ENCODE assay signal across 13 mouse cellular contexts in the genomic region with DNA sequence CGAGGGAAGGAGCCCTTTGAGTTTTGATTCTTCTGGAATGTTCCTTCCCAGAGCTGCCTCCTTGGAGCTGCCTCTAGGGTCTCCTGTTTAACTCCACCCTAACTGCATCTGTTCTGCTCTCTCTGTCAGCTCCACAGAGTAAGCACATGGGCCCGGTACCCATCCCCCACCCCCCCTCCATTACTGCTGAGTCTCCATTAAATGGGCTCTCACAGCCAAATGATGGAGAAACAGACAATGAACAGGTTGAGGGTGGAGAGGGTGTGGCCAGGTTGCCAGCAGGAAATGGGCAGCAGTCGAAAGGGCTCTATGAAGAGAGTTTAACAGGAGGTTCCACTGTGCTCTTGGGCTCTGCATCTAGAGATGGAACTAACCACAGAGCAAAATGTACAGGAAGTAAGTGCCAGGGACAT. TPM values are rescaled to one million over a fixed set of nuclear protein-coding genes. Genes with fewer than 3 reads are reported as not detected.
DNase-seq lines count a peak whose midpoint lies in the region; ATAC-seq and TF ChIP-seq lines count a peak whose summit lies in the region.
"Had no signal": no experiment of that assay in that cellular context is flagged by ENCODE, and none has a peak within 500 bp of the region (broad histone marks: within the 10 kb centered on the region; RNA-seq: fewer than 3 reads in every experiment).

No protein-coding gene starts in this region.

- TF ChIP-seq EP300 in CH12.LX (IDR thresholded peaks at IDR 0.05; ENCODE audit: low read length), result no peak

- ATAC-seq in heart, embryonic 15.5 days (replicated peaks; ENCODE audit: insufficient number of reproducible peaks, insufficient read depth, low FRiP score, low read depth), result no peak
- no peak for ATAC-seq in embryonic facial prominence, embryonic 12.5 days (ENCODE audit: insufficient number of reproducible peaks, insufficient read depth, low FRiP score, low TSS enrichment)
- ATAC-seq in megakaryocyte progenitor cell, adult 5-6 weeks (replicated peaks; ENCODE audit: poor library complexity), result peak; percentile 13; the same call in 1 of the 2 replicates

- peak overlapping the region; percentile 56 for H3K27ac ChIP-seq in heart, embryonic 15.5 days
- H3K27ac ChIP-seq in CH12.LX (ENCODE audit: insufficient read depth, low read depth), result no peak overlapping the region
- peak overlapping the region; percentile 64 for H3K27ac ChIP-seq in embryonic facial prominence, embryonic 12.5 days
- H3K27ac ChIP-seq: hindbrain, embryonic 13.5 days; macrophage; neural tube, embryonic 15.5 days had no signal

- no peak for TF ChIP-seq CTCF in CH12.LX (conservative IDR thresholded peaks at IDR 0.05 in 1 of 2, IDR thresholded peaks at IDR 0.05 in 1 of 2; ENCODE audit: low read depth in 2 of 2, low read length in 2 of 2)

- H3K4me3 ChIP-seq in heart, embryonic 15.5 days, result no peak overlapping the region
- no peak overlapping the region for H3K4me3 ChIP-seq in CH12.LX (replicated peaks in 1 of 3; ENCODE audit: low read depth in 2 of 3, low read length in 2 of 3, poor library complexity in 1 of 3)
- no peak overlapping the region for H3K4me3 ChIP-seq in embryonic facial prominence, embryonic 12.5 days
- H3K4me3 ChIP-seq: hindbrain, embryonic 13.5 days; neural tube, embryonic 15.5 days had no signal

- no peak overlapping the region for H3K9ac ChIP-seq in heart, embryonic 15.5 days
- no peak overlapping the region for H3K9ac ChIP-seq in CH12.LX (ENCODE audit: insufficient read depth, low read depth)
- no peak overlapping the region for H3K9ac ChIP-seq in embryonic facial prominence, embryonic 12.5 days
- H3K9ac ChIP-seq: hindbrain, embryonic 13.5 days; neural tube, embryonic 15.5 days had no signal

- TF ChIP-seq POLR2A in CH12.LX (IDR thresholded peaks at IDR 0.05; ENCODE audit: low read depth, low read length), result no peak

- dilution Hi-C loops in CH12.LX (cut with MboI; ENCODE audit: extremely low pct_ligation_motif_present, extremely low pct_unique_long_range_greater_than_20kb, low sequenced_read_pairs), result no loop called here

- H3K9me3 ChIP-seq in heart, embryonic 15.5 days (replicated peaks), result no peaks in the 10 kb centered on the region
- no peaks in the 10 kb centered on the region for H3K9me3 ChIP-seq in CH12.LX (replicated peaks; ENCODE audit: low read length)
- no peaks in the 10 kb centered on the region for H3K9me3 ChIP-seq in embryonic facial prominence, embryonic 12.5 days
- H3K9me3 ChIP-seq: hindbrain, embryonic 13.5 days; neural tube, embryonic 15.5 days had no signal

- no peak overlapping the region for H3K4me2 ChIP-seq in heart, embryonic 15.5 days
- H3K4me2 ChIP-seq in CH12.LX (ENCODE audit: insufficient read depth, low read depth, poor library complexity, severe bottlenecking), result no peak overlapping the region
- no peak overlapping the region for H3K4me2 ChIP-seq in embryonic facial prominence, embryonic 12.5 days (replicated peaks)
- H3K4me2 ChIP-seq: hindbrain, embryonic 13.5 days; neural tube, embryonic 15.5 days had no signal

- peaks cover 38% of the 10 kb centered on the region for H3K4me1 ChIP-seq in heart, embryonic 15.5 days (replicated peaks)
- peaks cover 13 to 27% of the 10 kb centered on the region in 2 experiments for H3K4me1 ChIP-seq in CH12.LX (ENCODE audit: control insufficient read depth in 1 of 2, insufficient read depth in 2 of 2)
- peaks cover 44% of the 10 kb centered on the region for H3K4me1 ChIP-seq in embryonic facial prominence, embryonic 12.5 days

- WGBS in heart, embryonic 15.5 days, result 41% methylated on average over 3 of the region's 3 CpGs
- 63% methylated on average over 3 of the region's 3 CpGs for WGBS in embryonic facial prominence, embryonic 12.5 days

- no peaks in the 10 kb centered on the region for H3K79me2 ChIP-seq in CH12.LX (replicated peaks; ENCODE audit: control insufficient read depth, extremely low read depth, insufficient read depth, poor library complexity, severe bottlenecking)

- no peak for DNase-seq in heart, postnatal 10 days
- peak; percentile 10 for DNase-seq in CH12.LX (ENCODE audit: extremely low read depth)
- no peak for DNase-seq in cerebellum, postnatal 4 days (ENCODE audit: low spot score in 2 of 2)
- DNase-seq in yolk sac, embryonic 10.5 days (ENCODE audit: low spot score), result no peak
- no peak for DNase-seq in gastrocnemius, postnatal 36 days
- DNase-seq: kidney, postnatal 4 days; right cerebral cortex, postnatal 25 days had no signal

- in situ Hi-C loops in CH12.LX (cut with MboI; ENCODE audit: low pct_ligation_motif_present, low pct_unique_long_range_greater_than_20kb, low sequenced_read_pairs), result no loop called here

- H3K36me3 ChIP-seq in heart, embryonic 15.5 days, result no peaks in the 10 kb centered on the region
- no peaks in the 10 kb centered on the region for H3K36me3 ChIP-seq in CH12.LX (replicated peaks in 1 of 2; ENCODE audit: control insufficient read depth in 1 of 2, insufficient read depth in 1 of 2, low read length in 1 of 2)
- no peaks in the 10 kb centered on the region for H3K36me3 ChIP-seq in embryonic facial prominence, embryonic 12.5 days
- H3K36me3 ChIP-seq: hindbrain, embryonic 13.5 days; neural tube, embryonic 15.5 days had no signal

- intact Hi-C loops in heart, postnatal 10 days (cut with DNase I), result no loop called here
- intact Hi-C loops in gastrocnemius, postnatal 36 days (cut with DNase I), result no loop called here

- no peak for TF ChIP-seq RAD21 in CH12.LX (IDR thresholded peaks at IDR 0.05; ENCODE audit: low read depth, low read length)

- H3K27me3 ChIP-seq in heart, embryonic 15.5 days, result no peaks in the 10 kb centered on the region
- no peaks in the 10 kb centered on the region for H3K27me3 ChIP-seq in CH12.LX (replicated peaks)
- H3K27me3 ChIP-seq in embryonic facial prominence, embryonic 12.5 days, result no peaks in the 10 kb centered on the region
- H3K27me3 ChIP-seq: hindbrain, embryonic 13.5 days; neural tube, embryonic 15.5 days had no signal

TF ChIP-seq in CH12.LX, 34 proteins besides CTCF, POLR2A, EP300 and RAD21:
- no peak for TF ChIP-seq RCOR1 (conservative IDR thresholded peaks at IDR 0.05; ENCODE audit: low read depth, low read length)
- peak; percentile 30; the same call in 1 of the 2 replicates for TF ChIP-seq CHD2 (IDR thresholded peaks at IDR 0.05; ENCODE audit: low read length)

RNA-seq across cellular contexts. Expression of gene Ssbp3, which starts 41.0 kb away (rescaled TPM):
- 53.3 and 69.1 TPM in 2 replicates for polyA plus RNA-seq in heart, embryonic 15.5 days (2015; fragmentation: Nextera tagmentation; extraction: Ambion mirVana)
- total RNA-seq in heart, postnatal 10 days (2021), result 10 to 100 TPM; 41.6 to 49.9 TPM
- total RNA-seq in CH12.LX (2012; rRNA removed) (32.4 and 34.2 TPM in 2 replicates), CH12.LX (2014; rRNA removed) (76.2 and 76.5 TPM in 2 replicates)
- polyA plus RNA-seq in CH12.LX (2012; ENCODE audit: insufficient read length, low read depth), result 125 and 129 TPM in 2 replicates
- 275 and 279 TPM in 2 replicates for polyA plus RNA-seq in embryonic facial prominence, embryonic 12.5 days (2016; fragmentation: Nextera tagmentation; extraction: Ambion mirVana)
- 35.5 and 36.5 TPM in 2 replicates for total RNA-seq in megakaryocyte progenitor cell, adult 5-6 weeks (2015)
- total RNA-seq in megakaryocyte progenitor cell, adult 5-6 weeks (2017), result 16.0 and 30.8 TPM in 2 replicates
- 10 to 100 TPM; 21.3 to 25.6 TPM for total RNA-seq in gastrocnemius, postnatal 36 days (2021)
